Mouse (Mus musculus) G1E (cell line): Measurements from ENCODE around the gene 2300009A05Rik.

Experiments
- CTCF ChIP-seq: IDR thresholded peaks from 2 replicates; pipeline ENCODE4 v1.5.1; 2012; ENCODE audit warnings: low read depth, low read length, inconsistent platforms, mixed read lengths
- GATA1 ChIP-seq: IDR thresholded peaks from 2 replicates; pipeline ENCODE4 v1.6.1; 2012; ENCODE audit warnings: borderline replicate concordance, low read length, inconsistent platforms, mixed read lengths
- TAL1 ChIP-seq: conservative IDR thresholded peaks from 2 replicates; pipeline ENCODE4 v1.6.1; 2012; ENCODE audit warnings: low read depth, low read length, inconsistent platforms, mixed read lengths

DNA sequence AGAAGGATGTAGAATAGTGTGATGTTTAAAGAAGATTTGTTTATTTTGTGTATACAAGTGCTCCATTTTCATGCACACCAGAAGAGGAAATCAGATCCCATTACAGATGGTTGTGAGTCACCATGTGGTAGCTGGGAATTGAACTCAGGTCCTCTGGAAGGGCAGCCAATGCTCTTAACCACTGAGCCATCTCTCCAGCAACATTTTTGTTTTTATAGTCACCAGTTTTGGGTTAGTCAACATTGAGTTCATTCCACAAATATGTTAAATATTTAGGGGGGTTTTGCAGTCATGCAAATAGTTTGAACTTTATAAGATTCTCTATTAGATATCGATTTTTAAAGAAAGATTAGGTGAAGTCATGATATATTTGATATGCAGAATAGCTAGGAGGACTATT is 1.1 kb upstream of the 2300009A05Rik start:
- TF ChIP-seq CTCF (no peak), GATA1 (no peak), TAL1 (no peak)
